Mouse (Mus musculus) adipose tissue, adult 10 weeks (tissue): ENCODE results near the gene Atxn3. TPM values are rescaled to one million over a fixed set of nuclear protein-coding genes. Genes with fewer than 3 reads are reported as not detected.

Source experiments
- polyA plus RNA-seq: library from polyadenylated mRNA; stranded (reverse); fragments of 350-450 nt; fragmentation: Illumina TruSeq; extraction: RNeasy Lipid Tissue Mini Kit (QIAGEN cat#74804); gene quantifications from one replicate; pipeline ENCODE4 v1.2.3, GENCODE M21; 2014; ENCODE audit warnings: low read depth, low replicate concordance

Atxn3 gene
- polyA plus RNA-seq = 16.0 TPM

DNA sequence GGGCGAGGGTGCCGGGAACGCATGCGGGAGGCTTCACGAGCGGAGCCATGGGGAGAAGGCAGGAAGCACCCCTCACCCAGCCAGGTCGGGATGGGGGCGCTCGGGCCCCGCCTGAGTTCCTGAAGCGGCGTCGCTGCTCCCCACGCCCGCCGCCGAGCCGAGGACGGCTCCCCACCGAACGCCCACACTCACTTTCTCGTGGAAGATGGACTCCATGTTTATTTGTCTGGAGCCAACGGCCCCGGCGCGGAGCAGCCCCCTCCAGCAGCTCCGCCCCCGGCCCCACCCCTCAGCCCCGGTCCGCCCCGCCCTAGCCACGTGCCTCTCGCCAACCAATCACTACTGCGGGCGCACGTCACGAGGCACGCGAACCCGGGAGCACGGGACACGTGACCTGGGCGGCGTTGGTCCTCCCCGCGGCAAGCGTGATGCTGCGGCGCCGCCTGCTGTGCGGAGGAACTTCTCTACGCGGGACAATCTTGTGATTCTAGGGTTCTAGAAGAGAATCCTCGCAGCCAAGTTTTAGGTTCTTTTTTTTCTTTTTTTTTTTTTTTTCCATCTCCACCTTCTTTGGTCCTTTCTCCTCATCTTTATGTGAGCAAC lies at the start of gene Atxn3:
Gene Atxn3, minus strand, starts transcription at position 305 of the 603 bp plus-strand sequence.

DNA sequence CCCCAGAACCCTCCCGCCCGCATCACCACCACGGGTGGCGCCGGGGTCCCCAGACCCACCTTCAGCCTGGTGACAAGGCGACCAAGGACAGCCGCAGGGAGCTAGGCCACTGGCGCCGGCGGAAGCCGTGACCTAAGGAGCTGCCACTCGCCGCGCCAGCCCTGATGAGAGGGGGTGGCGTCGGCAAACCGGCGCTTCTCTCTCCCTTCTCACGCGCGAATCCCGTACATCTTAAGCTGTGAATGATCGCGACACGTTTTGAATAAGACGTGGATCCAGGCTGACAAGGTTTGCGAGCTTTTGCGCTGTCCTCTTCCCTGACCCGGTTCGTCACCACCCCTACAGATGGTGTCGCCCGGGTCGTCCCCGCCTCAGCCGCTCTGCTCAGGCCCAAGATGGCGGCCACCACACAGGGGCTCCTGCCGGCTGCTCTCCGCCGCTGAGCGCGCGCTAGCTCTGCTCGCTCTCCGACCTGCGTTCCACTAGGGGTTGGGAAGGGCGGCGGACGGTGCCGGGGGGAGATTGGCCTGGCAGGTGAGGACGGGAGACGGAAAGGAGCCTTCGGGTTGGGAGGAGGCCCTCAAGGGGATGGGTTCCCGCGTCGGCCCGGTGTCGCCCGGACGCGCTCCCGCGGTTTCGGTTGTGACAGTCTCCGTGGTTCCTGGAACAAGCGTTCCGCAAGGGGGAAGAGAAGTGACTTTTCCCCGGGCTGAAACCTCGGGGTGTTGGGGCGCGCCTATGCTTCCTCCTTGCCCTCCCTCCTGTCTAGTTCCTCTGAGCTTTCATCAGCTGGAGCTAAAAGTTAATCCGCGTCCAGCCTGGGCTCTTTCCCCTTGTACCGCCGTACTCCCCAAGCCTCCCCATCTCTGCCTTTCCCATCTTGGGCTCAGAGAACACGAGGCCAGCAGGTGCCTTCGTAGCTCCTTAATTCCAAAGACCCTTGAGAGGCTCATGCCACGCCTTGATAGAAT lies 17.8 kb upstream of the Atxn3 start, which contains the start of gene Cpsf2:
Gene Cpsf2, plus strand, starts transcription at position 388 of the 971 bp plus-strand sequence.

DNA sequence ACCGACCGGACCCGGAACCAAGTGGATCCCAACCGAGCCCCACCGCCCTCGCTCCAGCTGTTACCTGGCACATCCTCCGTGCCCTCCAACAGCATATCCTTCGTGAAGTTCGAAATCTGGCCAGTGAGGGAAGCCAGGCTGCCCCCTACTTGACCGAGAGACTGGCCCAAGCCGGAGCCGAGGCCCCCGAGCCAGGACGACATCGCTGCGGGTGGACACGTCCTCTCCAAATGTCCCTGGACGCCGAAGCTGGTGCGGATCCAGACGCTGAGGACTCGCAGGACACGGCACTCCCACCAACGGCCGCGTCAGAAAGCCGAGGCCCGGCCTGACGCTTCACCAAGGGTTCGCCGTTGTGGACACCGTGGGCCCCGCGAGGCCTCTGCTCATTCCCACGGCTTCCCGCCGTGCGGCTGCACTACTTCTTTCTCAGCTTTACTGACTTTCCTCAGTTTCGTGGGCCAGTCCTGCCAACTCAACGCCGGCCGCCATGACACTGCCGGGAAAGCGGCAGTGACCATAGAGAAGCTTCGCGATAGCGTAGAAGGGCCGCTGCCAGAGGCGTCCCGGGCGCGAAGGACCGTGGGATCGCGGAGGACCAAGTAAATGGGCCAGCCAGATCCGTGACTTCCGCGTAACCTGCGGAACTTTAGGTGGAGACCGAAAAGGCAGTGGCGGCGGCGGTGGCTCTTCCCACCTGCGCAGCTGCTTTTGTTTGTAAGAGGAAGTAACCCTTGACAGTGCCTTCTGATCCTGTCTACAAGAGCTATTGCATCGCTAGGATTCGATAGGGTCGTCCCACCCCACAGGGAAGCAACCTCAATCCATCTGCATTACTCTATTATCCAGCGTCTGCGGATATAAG lies 45.2 kb downstream of the Atxn3 start, which contains the start of gene Trip11:
Gene Trip11, minus strand, starts transcription at position 642 of the 865 bp plus-strand sequence.

Other genes starting within 250 kb of the Atxn3 start
- gene Tc2n, start 239.7 kb downstream of the Atxn3 start, polyA plus RNA-seq = 3.0 TPM
- gene Fbln5, start 139.2 kb downstream of the Atxn3 start, polyA plus RNA-seq = 46.3 TPM
- 11.9 TPM for gene Trip11, start 45.0 kb downstream of the Atxn3 start, polyA plus RNA-seq
- 9.7 TPM for gene Cpsf2, start 17.7 kb upstream of the Atxn3 start, polyA plus RNA-seq
- 0.42 TPM for gene Slc24a4, start 170.5 kb upstream of the Atxn3 start, polyA plus RNA-seq